Mouse (Mus musculus) hindbrain, embryonic 12.5 days (tissue): Measurements from ENCODE around the gene Evi5. TPM values are rescaled to one million over a fixed set of nuclear protein-coding genes. Genes with fewer than 3 reads are reported as not detected.
A peak's percentile ranks its signal among the peaks of the same experiment; 100 is the strongest.

ENCODE experiments used
- ATAC-seq: fragments of 200-750 bp; cut with Nextera tagmentation; 2 replicates; pipeline ENCODE4 v1.8.0; 2017; ENCODE audit warnings: moderate TSS enrichment; ENCODE audit not compliant: low FRiP score
- H3K27ac ChIP-seq: fragments of 300-500 bp; sonication (generic); 2 replicates; pipeline ENCODE4 v1.5.1; 2016; ENCODE audit warnings: mild to moderate bottlenecking
- H3K27me3 ChIP-seq: fragments of 300-500 bp; sonication (generic); 2 replicates; pipeline ENCODE4 v1.6.1; 2016; ENCODE audit warnings: mild to moderate bottlenecking
- H3K36me3 ChIP-seq: fragments of 300-500 bp; sonication (generic); 2 replicates; pipeline ENCODE4 v1.6.1; 2016; ENCODE audit warnings: mild to moderate bottlenecking
- H3K4me1 ChIP-seq: fragments of 300-500 bp; sonication (generic); 2 replicates; pipeline ENCODE4 v1.6.1; 2016
- H3K4me2 ChIP-seq: fragments of 300-500 bp; sonication (generic); replicated peaks from 2 replicates; pipeline ENCODE4 v1.6.1; 2016; ENCODE audit warnings: mild to moderate bottlenecking
- H3K4me3 ChIP-seq: fragments of 300-500 bp; sonication (generic); 2 replicates; pipeline ENCODE4 v1.5.1; 2016; ENCODE audit warnings: mild to moderate bottlenecking
- H3K9ac ChIP-seq: fragments of 300-500 bp; sonication (generic); 2 replicates; pipeline ENCODE4 v1.6.1; 2016; ENCODE audit warnings: mild to moderate bottlenecking, moderate library complexity
- H3K9me3 ChIP-seq: fragments of 300-500 bp; sonication (generic); replicated peaks from 2 replicates; pipeline ENCODE4 v1.6.1; 2016; ENCODE audit warnings: mild to moderate bottlenecking
- WGBS: fragments of 180-500 bp; shearing (Covaris S2); methylation state at CpG from one replicate; pipeline ENCODE4 v1.1.7; 2016; 5-methylcytosine and 5-hydroxymethylcytosine counted together
- polyA plus RNA-seq: library from polyadenylated mRNA; unstranded; fragments of >200 nt; fragmentation: Nextera tagmentation; extraction: Ambion mirVana; gene quantifications from 2 replicates; pipeline ENCODE4 v1.2.1, GENCODE M21; 2016

Evi5 gene
- polyA plus RNA-seq, 1 experiment from 2014 or later, result 62.3 TPM

GRCm38 (mm10) chr5:107867970-107868904 is 6.7 kb downstream of the Evi5 start:
- Histone ChIP-seq H3K4me2 (peak overlapping the region; percentile 63), H3K27me3 (no peaks in the 10 kb centered on the region), H3K4me1 (peaks cover 5% of the 10 kb centered on the region; the same call in 1 of the 2 replicates), H3K27ac (peak overlapping the region; percentile 97), H3K9me3 (no peaks in the 10 kb centered on the region), H3K4me3 (peak overlapping the region; percentile 85), H3K9ac (peak overlapping the region; percentile 79), H3K36me3 (no peaks in the 10 kb centered on the region)
- ATAC-seq, result peak; percentile 77
- under 1% methylated on average over 70 of the region's 82 CpGs for WGBS

- no peak overlapping the region for H3K27ac ChIP-seq
- H3K4me3 ChIP-seq, result no peak overlapping the region
- H3K4me1 ChIP-seq, result peaks cover 5% of the 10 kb centered on the region; the same call in 1 of the 2 replicates
- H3K9me3 ChIP-seq, result no peaks in the 10 kb centered on the region
- ATAC-seq, result no peak
- 76% methylated on average over 2 of the region's 2 CpGs for WGBS
- no peak overlapping the region for H3K4me2 ChIP-seq
- H3K9ac ChIP-seq, result no peak overlapping the region
- H3K27me3 ChIP-seq, result no peaks in the 10 kb centered on the region
- H3K36me3 ChIP-seq, result no peaks in the 10 kb centered on the region
Measured at GRCm38 (mm10) chr5:107866127-107867126, 8.5 kb downstream of the Evi5 start.

- WGBS, result 88% methylated on average over 3 of the region's 3 CpGs
- Histone ChIP-seq H3K9me3 (no peaks in the 10 kb centered on the region), H3K36me3 (no peaks in the 10 kb centered on the region), H3K4me2 (no peak overlapping the region), H3K4me3 (no peak overlapping the region), H3K4me1 (peaks cover 5% of the 10 kb centered on the region; the same call in 1 of the 2 replicates), H3K9ac (no peak overlapping the region), H3K27ac (no peak overlapping the region), H3K27me3 (no peaks in the 10 kb centered on the region)
- ATAC-seq, result no peak
Measured at GRCm38 (mm10) chr5:107863971-107864370, 10.9 kb downstream of the Evi5 start.

GRCm38 (mm10) chr5:107858963-107859362 is 15.9 kb downstream of the Evi5 start:
- H3K9ac ChIP-seq, result no peak overlapping the region
- no peaks in the 10 kb centered on the region for H3K27me3 ChIP-seq
- 0 out of 2 replicates have a peak, but pooled peaks cover 2% of the 10 kb centered on the region for H3K4me1 ChIP-seq
- WGBS, result 58% methylated on average over 2 of the region's 2 CpGs
- no peak overlapping the region for H3K4me2 ChIP-seq
- no peaks in the 10 kb centered on the region for H3K9me3 ChIP-seq
- H3K4me3 ChIP-seq, result no peak overlapping the region
- no peak for ATAC-seq
- no peak overlapping the region for H3K27ac ChIP-seq
- no peaks in the 10 kb centered on the region for H3K36me3 ChIP-seq

GRCm38 (mm10) chr5:107855546-107855945 is 19.4 kb downstream of the Evi5 start:
- WGBS, result 89% methylated on average over 2 of the region's 2 CpGs
- no peak for ATAC-seq
- Histone ChIP-seq H3K36me3 (no peaks in the 10 kb centered on the region), H3K9me3 (no peaks in the 10 kb centered on the region), H3K27ac (no peak overlapping the region), H3K4me2 (no peak overlapping the region), H3K4me3 (no peak overlapping the region), H3K27me3 (no peaks in the 10 kb centered on the region), H3K4me1 (0 out of 2 replicates have a peak, but pooled peaks cover 2% of the 10 kb centered on the region), H3K9ac (no peak overlapping the region)

GRCm38 (mm10) chr5:107854556-107854955 is 20.4 kb downstream of the Evi5 start:
- Histone ChIP-seq H3K27me3 (no peaks in the 10 kb centered on the region), H3K4me3 (no peak overlapping the region), H3K4me1 (0 out of 2 replicates have a peak, but pooled peaks cover 2% of the 10 kb centered on the region), H3K36me3 (no peaks in the 10 kb centered on the region), H3K9me3 (peaks cover 4% of the 10 kb centered on the region; the same call in 1 of the 2 replicates), H3K4me2 (no peak overlapping the region), H3K9ac (no peak overlapping the region), H3K27ac (no peak overlapping the region)
- WGBS, result 81% methylated on average over 3 of the region's 3 CpGs
- ATAC-seq, result no peak

GRCm38 (mm10) chr5:107853807-107854206 is 21.1 kb downstream of the Evi5 start:
- peaks cover 4% of the 10 kb centered on the region; the same call in 1 of the 2 replicates for H3K9me3 ChIP-seq
- 49% methylated on average over 6 of the region's 6 CpGs for WGBS

GRCm38 (mm10) chr5:107848964-107849363 is 25.9 kb downstream of the Evi5 start:
- H3K27ac ChIP-seq, result no peak overlapping the region
- H3K36me3 ChIP-seq, result no peaks in the 10 kb centered on the region
- WGBS, result 90% methylated on average over 4 of the region's 4 CpGs
- peaks cover 4% of the 10 kb centered on the region; the same call in 1 of the 2 replicates for H3K9me3 ChIP-seq
- H3K27me3 ChIP-seq, result no peaks in the 10 kb centered on the region
- H3K9ac ChIP-seq, result no peak overlapping the region
- no peaks in the 10 kb centered on the region for H3K4me1 ChIP-seq
- no peak overlapping the region for H3K4me2 ChIP-seq
- no peak overlapping the region for H3K4me3 ChIP-seq
- no peak for ATAC-seq

More at GRCm38 (mm10) chr5:107853807-107854206, 21.1 kb downstream of the Evi5 start:
- Histone ChIP-seq H3K36me3 (no peaks in the 10 kb centered on the region), H3K4me2 (no peak overlapping the region), H3K27me3 (no peaks in the 10 kb centered on the region), H3K27ac (no peak overlapping the region), H3K4me3 (no peak overlapping the region), H3K9ac (no peak overlapping the region), H3K4me1 (0 out of 2 replicates have a peak, but pooled peaks cover 2% of the 10 kb centered on the region)
- ATAC-seq, result no peak

- Histone ChIP-seq H3K27ac (no peak overlapping the region), H3K9me3 (peaks cover 4% of the 10 kb centered on the region; the same call in 1 of the 2 replicates), H3K36me3 (no peaks in the 10 kb centered on the region), H3K9ac (no peak overlapping the region), H3K27me3 (no peaks in the 10 kb centered on the region), H3K4me3 (no peak overlapping the region), H3K4me2 (no peak overlapping the region), H3K4me1 (no peaks in the 10 kb centered on the region)
- WGBS, result 85% methylated on average over 2 of the region's 2 CpGs
- ATAC-seq, result no peak
Measured at GRCm38 (mm10) chr5:107847817-107848216, 27.1 kb downstream of the Evi5 start.

GRCm38 (mm10) chr5:107847349-107847748 is 27.6 kb downstream of the Evi5 start:
- WGBS, result 88% methylated on average over 5 of the region's 5 CpGs
- H3K36me3 ChIP-seq, result no peaks in the 10 kb centered on the region
- no peak for ATAC-seq
- no peak overlapping the region for H3K27ac ChIP-seq
- no peaks in the 10 kb centered on the region for H3K4me1 ChIP-seq
- no peak overlapping the region for H3K9ac ChIP-seq
- H3K4me3 ChIP-seq, result no peak overlapping the region
- H3K9me3 ChIP-seq, result peaks cover 4% of the 10 kb centered on the region; the same call in 1 of the 2 replicates
- H3K4me2 ChIP-seq, result no peak overlapping the region
- no peaks in the 10 kb centered on the region for H3K27me3 ChIP-seq

- Histone ChIP-seq H3K4me2 (no peak overlapping the region), H3K36me3 (peaks cover 6% of the 10 kb centered on the region), H3K4me3 (no peak overlapping the region), H3K27ac (no peak overlapping the region), H3K9ac (no peak overlapping the region), H3K27me3 (no peaks in the 10 kb centered on the region), H3K4me1 (no peaks in the 10 kb centered on the region), H3K9me3 (no peaks in the 10 kb centered on the region)
- ATAC-seq, result no peak
- WGBS, result 92% methylated on average over 5 of the region's 5 CpGs
Measured at GRCm38 (mm10) chr5:107840549-107841238, 34.2 kb downstream of the Evi5 start.
